Mouse (Mus musculus): ENCODE measurements at regions not wholly inside any gene's neighbourhood (a gene's known extent, or its start where the extent isn't known, plus 50 kb on each side); places are given as distances from the start of the nearest gene placed in this dataset.
A peak's percentile ranks its signal among the peaks of the same experiment; 100 is the strongest.

DNA sequence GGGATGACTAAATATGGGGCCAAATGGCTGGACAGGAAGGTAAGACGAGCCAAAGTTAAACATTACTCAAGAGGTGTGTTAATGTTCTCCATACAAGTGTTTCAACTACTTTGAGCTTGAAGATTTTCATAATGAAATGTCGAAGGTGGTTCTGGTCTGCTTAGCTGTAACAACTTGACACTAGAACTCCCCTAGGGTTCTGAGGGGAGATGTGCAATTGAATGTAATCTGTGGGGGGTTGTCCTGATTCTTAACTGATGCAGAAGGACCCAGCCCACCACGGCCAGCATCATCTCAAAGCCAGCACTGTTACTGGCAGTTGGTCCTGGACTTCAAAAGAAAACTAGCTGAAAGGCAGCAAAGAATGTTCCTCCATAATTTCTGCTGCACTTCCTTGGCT, 55.3 kb downstream of the Gpr88 start:
- no peak for DNase-seq (ENCODE audit: low spot score in 2 of 2)

DNA sequence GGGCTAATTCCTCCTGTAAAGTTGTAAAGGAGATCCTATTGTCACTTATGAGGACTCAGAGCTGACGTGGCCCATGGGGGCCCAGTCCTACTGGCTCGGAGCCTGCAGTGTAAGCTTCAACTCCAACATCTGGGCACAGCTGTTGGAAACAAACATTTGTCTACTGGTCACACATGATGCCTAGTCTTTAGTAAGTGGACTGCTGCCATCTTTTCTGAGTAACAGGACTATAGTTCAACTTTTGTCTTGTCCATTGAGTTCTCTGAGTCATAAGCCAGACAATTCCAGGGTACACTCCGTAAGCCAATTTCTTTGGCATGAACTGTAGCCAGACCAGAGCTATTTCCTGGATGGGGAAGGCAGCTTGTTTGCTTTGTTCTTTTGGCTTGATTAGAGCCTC, 58.6 kb downstream of the Gpr88 start:
- DNase-seq (ENCODE audit: low spot score in 2 of 2) = no peak

DNA sequence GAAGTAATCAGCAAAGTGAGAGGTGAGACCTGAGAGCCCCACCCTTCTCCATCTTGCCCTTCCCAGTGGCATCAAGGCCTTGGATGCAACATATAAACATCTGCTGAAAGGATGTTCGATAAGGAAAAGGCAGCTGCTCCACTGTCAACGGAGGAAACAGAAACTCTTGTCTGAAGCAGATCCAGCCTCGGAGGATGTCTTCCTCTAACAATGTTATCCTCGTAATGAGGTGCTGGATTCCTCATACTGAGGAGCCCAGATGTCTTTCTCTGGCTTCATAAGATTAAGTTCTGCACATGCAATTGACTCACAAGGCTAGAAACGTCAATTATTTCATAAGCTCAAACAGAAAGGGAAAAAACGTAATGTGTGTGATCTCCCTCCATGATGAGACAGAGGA, 61.8 kb upstream of the Vcam1 start:
- DNase-seq (ENCODE audit: low spot score in 2 of 2) = no peak

DNA sequence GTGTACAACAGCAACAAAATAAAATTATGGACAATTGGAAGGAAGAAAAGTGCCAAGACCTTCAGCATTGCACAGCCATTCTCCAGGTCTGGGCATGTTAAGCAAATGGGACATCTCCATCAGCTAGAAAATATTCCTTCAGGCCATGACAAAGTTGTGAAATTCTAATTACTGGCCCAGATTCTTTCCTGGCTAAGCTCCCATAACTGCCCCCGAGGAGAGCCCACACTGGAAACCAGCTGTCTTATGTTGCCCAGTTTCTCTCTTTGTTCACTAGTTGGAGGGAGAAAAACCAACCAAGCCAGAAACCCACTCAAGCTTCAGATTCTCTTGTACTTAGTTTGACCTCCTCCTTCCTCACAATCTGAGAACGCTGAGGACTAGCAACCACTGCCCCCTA, 61.2 kb upstream of the Vcam1 start:
- peak; percentile 21 to 28 for DNase-seq (ENCODE audit: low spot score in 2 of 2)

DNA sequence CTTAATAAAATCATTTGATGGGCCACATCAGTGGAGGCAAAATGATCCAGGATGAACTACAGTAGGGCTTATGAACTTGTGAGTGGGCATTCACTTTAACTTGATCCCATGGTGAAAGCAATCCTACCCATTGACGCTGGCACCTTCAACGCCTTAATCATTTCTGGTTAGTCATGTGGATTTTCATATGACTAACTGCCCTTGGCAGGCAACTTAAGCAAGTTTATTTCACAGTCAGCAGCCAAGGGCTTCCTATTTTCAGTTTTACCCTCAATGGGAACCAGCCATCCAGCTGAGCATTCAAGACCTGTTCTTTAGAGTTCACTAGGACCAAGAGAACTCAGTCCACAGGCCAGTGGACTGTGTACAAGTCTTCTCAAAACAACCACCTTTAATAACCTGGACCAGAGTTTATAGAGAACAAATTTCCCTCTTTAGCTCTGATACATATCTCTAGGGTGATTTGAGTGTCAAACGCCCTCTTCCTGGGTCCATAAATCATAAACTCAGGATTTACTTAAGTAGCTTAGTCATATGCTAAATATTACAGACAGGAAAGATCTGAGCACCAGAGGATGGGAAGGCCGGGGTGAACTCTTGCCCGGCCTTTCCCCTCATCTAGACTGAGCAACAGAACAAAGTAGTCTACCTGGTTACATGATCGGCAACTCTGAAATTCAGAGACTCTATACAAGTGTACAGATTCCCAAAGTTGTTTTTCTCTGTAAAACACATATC, 60.0 kb upstream of the Vcam1 start:
- no peak for DNase-seq (ENCODE audit: low spot score in 2 of 2)

DNA sequence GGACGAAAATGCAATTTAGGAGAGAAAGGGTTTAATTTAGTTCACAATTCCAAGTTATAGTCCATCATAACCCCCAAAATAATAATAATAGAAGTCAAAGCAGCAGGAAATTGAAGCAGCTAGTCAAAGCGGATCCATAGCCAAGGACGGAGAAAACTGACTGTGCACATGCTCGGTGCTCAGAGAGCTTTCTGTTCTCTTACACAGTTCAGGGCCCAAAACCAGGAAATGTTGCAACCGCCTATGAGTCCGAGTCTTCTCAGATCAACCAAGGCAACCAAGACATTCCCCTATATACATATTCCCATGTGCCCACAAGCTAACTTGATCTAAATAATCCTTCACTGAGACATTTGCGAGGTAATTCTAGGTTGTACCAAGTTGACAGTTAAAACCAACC, 55.7 kb upstream of the Vcam1 start:
- no peak for DNase-seq (ENCODE audit: low spot score in 2 of 2)

DNA sequence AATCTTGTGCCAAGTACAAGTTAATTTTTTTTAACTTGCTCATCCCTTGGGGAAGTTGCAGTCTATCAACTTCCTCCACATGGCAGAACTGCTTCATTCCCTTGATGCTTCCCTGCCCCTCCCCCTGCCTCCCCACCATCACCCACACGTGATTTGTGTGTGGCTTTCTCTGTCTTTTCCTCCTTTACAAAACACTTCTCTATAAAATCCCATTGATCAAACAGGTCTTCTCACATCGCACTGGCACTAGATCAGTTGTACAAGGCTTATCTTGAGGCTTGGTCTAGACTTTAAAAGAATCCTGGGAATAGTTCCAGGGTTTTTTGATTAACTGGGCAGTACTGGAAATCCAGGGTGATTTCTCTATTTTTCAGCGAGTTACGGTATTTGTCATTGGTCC, 55.0 kb upstream of the Vcam1 start:
- DNase-seq (ENCODE audit: low spot score in 2 of 2) = no peak

DNA sequence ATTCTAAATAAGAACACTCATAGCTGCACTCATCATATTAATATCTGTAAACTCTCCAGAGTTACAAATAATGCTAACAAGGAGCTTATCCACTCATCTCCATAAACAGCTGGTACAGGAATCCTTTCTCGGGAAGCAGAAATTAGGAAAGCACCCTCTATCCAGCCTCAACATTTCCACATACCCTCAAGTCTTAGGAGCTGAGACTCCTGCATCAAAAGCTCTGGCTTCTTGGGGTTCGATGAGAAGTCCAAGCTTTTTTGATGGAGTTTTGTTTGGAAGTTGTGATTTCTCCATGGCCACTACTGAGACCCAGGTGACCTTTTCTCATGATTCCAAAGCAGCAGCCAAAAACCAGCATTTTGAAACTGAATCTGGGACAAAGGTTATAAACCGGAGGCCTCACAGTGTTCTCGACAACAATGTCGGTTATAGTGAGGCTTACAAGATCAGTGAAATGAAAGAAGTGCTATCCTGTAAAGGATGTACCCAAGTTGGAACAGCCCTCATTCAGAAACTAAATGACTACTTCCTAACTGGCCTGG, 50.9 kb upstream of the Vcam1 start:
- no peak for DNase-seq (ENCODE audit: low spot score in 2 of 2)
